Mouse (Mus musculus): ENCODE measurements around the gene Vgf.

The Vgf gene

DNA sequence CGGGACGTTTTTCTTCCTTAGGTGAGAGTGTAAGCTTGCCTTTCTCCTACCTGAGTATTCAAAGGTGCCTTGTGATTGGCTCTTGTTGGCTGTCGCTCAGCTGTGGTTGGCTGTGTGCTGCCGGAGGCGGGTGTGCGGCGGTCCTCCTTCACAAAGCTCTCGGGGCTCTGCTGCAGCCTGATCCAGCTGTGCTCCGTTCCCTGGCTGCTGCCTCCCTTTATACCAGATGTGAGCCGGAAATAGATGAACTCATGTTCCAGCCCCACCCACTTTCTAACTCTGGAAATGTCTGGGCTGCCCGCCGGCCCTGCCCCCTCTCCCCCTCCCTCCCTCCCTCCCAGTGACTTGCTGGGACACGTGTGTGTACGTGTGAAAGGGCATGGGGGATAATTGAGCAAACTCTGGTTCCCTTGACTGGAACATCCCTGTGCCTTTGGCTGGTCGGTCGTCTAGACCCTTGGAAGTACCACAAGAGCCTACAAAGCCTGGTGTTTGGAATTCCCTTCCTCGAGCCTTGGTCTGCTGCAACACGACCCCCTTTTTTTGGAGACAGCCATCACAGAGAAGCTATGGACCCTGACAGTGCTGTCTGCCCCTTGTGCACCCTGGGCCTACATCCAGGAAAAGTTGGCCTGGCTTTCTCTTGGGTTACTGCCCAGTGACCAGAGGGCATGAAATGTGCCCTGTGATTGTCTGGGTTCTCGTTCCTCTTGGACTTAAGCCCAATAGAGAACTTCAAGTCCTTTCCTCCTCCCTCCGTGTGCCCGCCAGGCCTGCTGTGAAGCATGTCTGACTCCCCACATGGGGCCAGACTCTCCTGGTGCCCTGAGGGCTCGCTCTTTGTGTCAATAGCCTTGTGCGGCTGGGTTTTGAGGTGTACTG, 46.1 kb downstream of the Vgf start, which contains the start of gene Serpine1:
Serpine1 (minus strand) TSS at position 190 of the 882 bp plus-strand sequence.
- peak; percentile 74 for DNase-seq

DNA sequence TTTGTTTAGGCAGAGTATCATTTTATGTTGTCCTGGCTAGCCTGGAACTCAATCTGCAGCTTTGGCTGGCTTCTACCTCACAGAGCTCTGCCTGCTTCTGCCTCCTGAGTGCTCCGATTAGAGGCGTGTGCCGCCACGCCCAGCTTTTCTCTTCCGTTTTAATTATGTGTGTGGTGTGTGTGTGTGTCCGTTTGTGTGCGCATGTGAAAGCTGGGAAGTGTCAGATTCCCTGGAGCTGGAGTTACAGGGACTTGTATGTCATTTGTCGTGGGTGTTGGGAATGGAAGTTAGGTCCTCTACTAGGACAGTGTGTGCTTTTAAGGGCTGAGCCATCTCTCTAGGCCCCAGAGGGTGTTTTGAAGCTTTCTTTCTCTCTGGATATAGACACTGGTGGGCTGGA, 46.9 kb downstream of the Vgf start:
- no peak for DNase-seq

- no peak for DNase-seq
Observed at GRCm38 (mm10) chr5:137074191-137074651, 48.0 kb downstream of the Vgf start.

GRCm38 (mm10) chr5:137075726-137076125, 49.5 kb downstream of the Vgf start:
- peak; percentile 77 to 87 for DNase-seq

DNA sequence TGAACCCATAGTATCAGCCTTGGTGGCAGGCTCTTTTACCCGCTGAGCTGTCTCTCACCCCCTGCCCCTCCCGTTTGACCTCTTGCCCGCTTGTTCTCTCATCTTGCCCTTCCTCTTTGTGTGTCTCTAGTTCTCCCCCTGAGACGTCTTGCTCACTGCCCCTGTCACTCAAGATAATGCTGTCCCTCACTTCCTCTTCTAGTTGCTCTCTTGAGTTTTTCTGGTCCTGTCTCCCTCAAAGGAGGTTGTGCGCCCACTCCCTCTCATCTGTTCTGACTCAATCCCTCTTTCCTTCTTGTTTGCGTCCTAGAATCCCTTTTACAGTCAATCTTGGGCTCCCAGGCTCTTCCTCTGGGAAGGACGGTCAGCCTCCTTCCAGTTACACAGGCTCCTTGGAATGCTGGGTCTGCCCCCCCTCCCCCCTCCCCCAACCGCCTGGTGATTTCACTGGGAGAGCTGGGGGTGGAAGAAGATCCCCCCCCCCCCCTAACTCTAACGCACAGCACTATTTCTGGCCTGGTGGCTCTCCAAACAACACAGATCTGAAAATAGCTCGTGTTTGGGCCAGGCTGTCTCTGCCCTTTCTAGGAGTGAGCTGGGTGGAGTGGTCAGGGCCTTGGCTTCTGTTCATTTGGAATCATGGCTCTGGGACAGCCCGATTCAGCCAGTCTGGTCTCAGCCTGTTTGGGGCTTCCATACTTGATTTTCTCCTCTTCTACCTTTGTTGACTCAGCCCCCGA, 50.2 kb downstream of the Vgf start:
- DNase-seq = peak; percentile 53 to 65

- DNase-seq = no peak
Observed at GRCm38 (mm10) chr5:137077187-137077586, 51.0 kb downstream of the Vgf start.

DNA sequence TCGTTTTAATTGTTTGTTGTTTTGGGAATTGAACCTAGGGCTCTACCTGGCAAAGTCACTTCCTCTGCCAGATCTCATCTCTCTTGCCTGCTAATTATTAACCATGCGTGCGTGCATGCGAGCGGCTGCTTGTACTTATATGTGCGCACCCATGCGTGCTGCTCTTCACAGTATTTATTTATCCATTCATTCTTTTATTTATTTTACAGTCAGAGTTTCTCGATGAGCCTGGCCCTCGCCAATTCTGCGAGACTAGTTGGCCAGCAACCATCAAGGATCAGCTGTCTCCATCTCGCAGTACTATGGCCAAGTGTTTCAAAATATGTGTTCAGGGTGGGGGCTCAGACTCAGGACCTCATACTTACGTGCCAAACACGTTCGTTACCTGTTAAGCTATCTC, 51.8 kb downstream of the Vgf start:
- DNase-seq = peak in 1 of 2 experiments; percentile 43

DNA sequence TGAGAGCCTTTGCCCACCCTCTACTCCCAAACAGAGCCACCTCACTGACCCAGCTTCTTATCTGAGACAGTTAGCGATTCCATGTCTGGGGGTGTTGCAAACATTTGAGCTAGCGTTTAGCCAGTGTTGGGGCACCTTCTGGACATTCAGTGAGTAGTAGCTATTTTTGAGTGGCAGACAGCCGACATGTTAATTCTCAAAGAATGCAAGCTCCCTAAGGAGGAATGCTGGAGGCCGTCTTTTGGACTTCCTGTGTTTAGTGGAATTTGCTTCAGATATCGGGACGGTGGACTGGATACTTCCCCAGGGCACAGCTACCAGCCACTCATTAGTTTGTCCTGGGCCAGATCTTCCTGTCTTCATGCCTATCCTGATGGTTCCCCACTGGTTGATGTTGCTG, 52.4 kb downstream of the Vgf start:
- no peak for DNase-seq

- no peak for DNase-seq
Observed at GRCm38 (mm10) chr5:137079849-137080248, 53.7 kb downstream of the Vgf start.
